Mouse (Mus musculus): ENCODE measurements around the gene Dnaja2. TPM values are rescaled to one million over a fixed set of nuclear protein-coding genes. Genes with fewer than 3 reads are reported as not detected.

Gene Dnaja2
- polyA plus RNA-seq, 1 experiment from 2014 or later: 164 TPM

- H3K27ac ChIP-seq: no peak overlapping the region
- WGBS (ENCODE audit: missing documents): 97% methylated on average over 11 of the region's 11 CpGs
- no peaks in the 10 kb centered on the region for H3K36me3 ChIP-seq (ENCODE audit: inconsistent target)
- no peaks in the 10 kb centered on the region for H3K79me2 ChIP-seq (ENCODE audit: inconsistent target)
- no peak overlapping the region for H3K4me3 ChIP-seq (ENCODE audit: inconsistent target)
Observed at GRCm38 (mm10) chr8:85500955-85501685, 54.0 kb downstream of the Dnaja2 start.

GRCm38 (mm10) chr8:85500460-85500859 is 54.7 kb downstream of the Dnaja2 start:
- Histone ChIP-seq H3K27ac (no peak overlapping the region), H3K4me3 (ENCODE audit: inconsistent target) (no peak overlapping the region), H3K36me3 (ENCODE audit: inconsistent target) (no peaks in the 10 kb centered on the region), H3K79me2 (ENCODE audit: inconsistent target) (no peaks in the 10 kb centered on the region)
- 69% methylated on average over 10 of the region's 10 CpGs for WGBS (ENCODE audit: missing documents)

GRCm38 (mm10) chr8:85498577-85498976 is 56.6 kb downstream of the Dnaja2 start:
- WGBS (ENCODE audit: missing documents): 95% methylated on average over 2 of the region's 2 CpGs
- no peak overlapping the region for H3K27ac ChIP-seq

GRCm38 (mm10) chr8:85496778-85497177 is 58.4 kb downstream of the Dnaja2 start:
- no peak overlapping the region for H3K27ac ChIP-seq

More at GRCm38 (mm10) chr8:85498577-85498976, 56.6 kb downstream of the Dnaja2 start:
- H3K36me3 ChIP-seq (ENCODE audit: inconsistent target): no peaks in the 10 kb centered on the region
- no peak overlapping the region for H3K4me3 ChIP-seq (ENCODE audit: inconsistent target)
- no peaks in the 10 kb centered on the region for H3K79me2 ChIP-seq (ENCODE audit: inconsistent target)

GRCm38 (mm10) chr8:85496125-85496524 is 59.0 kb downstream of the Dnaja2 start:
- Histone ChIP-seq H3K27ac (no peak overlapping the region), H3K36me3 (ENCODE audit: inconsistent target) (no peaks in the 10 kb centered on the region), H3K79me2 (ENCODE audit: inconsistent target) (no peaks in the 10 kb centered on the region), H3K4me3 (ENCODE audit: inconsistent target) (no peak overlapping the region)
- 97% methylated on average over 5 of the region's 5 CpGs for WGBS (ENCODE audit: missing documents)

More at GRCm38 (mm10) chr8:85496778-85497177, 58.4 kb downstream of the Dnaja2 start:
- Histone ChIP-seq H3K4me3 (ENCODE audit: inconsistent target) (no peak overlapping the region), H3K79me2 (ENCODE audit: inconsistent target) (no peaks in the 10 kb centered on the region), H3K36me3 (ENCODE audit: inconsistent target) (no peaks in the 10 kb centered on the region)
- 90% methylated on average over 4 of the region's 4 CpGs for WGBS (ENCODE audit: missing documents)

- Histone ChIP-seq H3K27ac (no peak overlapping the region), H3K79me2 (ENCODE audit: inconsistent target) (no peaks in the 10 kb centered on the region), H3K4me3 (ENCODE audit: inconsistent target) (peak overlapping the region; percentile 50), H3K36me3 (ENCODE audit: inconsistent target) (no peaks in the 10 kb centered on the region)
- WGBS (ENCODE audit: missing documents): 15% methylated on average over 45 of the region's 49 CpGs
Observed at GRCm38 (mm10) chr8:85492940-85493931, 61.9 kb downstream of the Dnaja2 start.

- WGBS (ENCODE audit: missing documents): under 1% methylated on average over 41 of the region's 41 CpGs
- Histone ChIP-seq H3K36me3 (ENCODE audit: inconsistent target) (no peaks in the 10 kb centered on the region), H3K27ac (peak within 1 kb of the TSS; percentile 34), H3K4me3 (ENCODE audit: inconsistent target) (peak within 1 kb of the TSS; percentile 50), H3K79me2 (ENCODE audit: inconsistent target) (no peaks in the 10 kb centered on the region)
Observed at GRCm38 (mm10) chr8:85492125-85492875, 62.8 kb downstream of the Dnaja2 start, which contains the start of gene Gpt2. Gpt2 (plus strand) TSS chr8:85492576.

GRCm38 (mm10) chr8:85489546-85489945 is 65.6 kb downstream of the Dnaja2 start:
- Histone ChIP-seq H3K79me2 (ENCODE audit: inconsistent target) (no peaks in the 10 kb centered on the region), H3K27ac (no peak overlapping the region), H3K36me3 (ENCODE audit: inconsistent target) (no peaks in the 10 kb centered on the region), H3K4me3 (ENCODE audit: inconsistent target) (no peak overlapping the region)
- 95% methylated on average over 7 of the region's 8 CpGs for WGBS (ENCODE audit: missing documents)

GRCm38 (mm10) chr8:85488631-85489030 is 66.5 kb downstream of the Dnaja2 start:
- Histone ChIP-seq H3K36me3 (ENCODE audit: inconsistent target) (no peaks in the 10 kb centered on the region), H3K27ac (no peak overlapping the region), H3K79me2 (ENCODE audit: inconsistent target) (no peaks in the 10 kb centered on the region), H3K4me3 (ENCODE audit: inconsistent target) (no peak overlapping the region)

GRCm38 (mm10) chr8:85487906-85488620 is 67.1 kb downstream of the Dnaja2 start:
- no peak overlapping the region for H3K4me3 ChIP-seq (ENCODE audit: inconsistent target)
- no peak overlapping the region for H3K27ac ChIP-seq
- H3K79me2 ChIP-seq (ENCODE audit: inconsistent target): no peaks in the 10 kb centered on the region
- 73% methylated on average over 20 of the region's 20 CpGs for WGBS (ENCODE audit: missing documents)
- H3K36me3 ChIP-seq (ENCODE audit: inconsistent target): no peaks in the 10 kb centered on the region

Other genes starting within 250 kb of the Dnaja2 start
- gene Mylk3, start 169.0 kb downstream of the Dnaja2 start, polyA plus RNA-seq (2018): 0.06 TPM in 1 of 3 replicates, not detected in the others
- gene 4921524J17Rik, start 122.5 kb downstream of the Dnaja2 start, polyA plus RNA-seq (2018): 15.6 to 28.1 TPM (median 17.6 TPM) in 3 replicates
- 4.7 to 7.9 TPM (median 5.4 TPM) in 3 replicates for gene Gpt2, start 62.8 kb downstream of the Dnaja2 start, polyA plus RNA-seq (2018)
- 0.05 to 1.1 TPM (median 0.26 TPM) in 3 replicates for gene Neto2, start 145.6 kb upstream of the Dnaja2 start, polyA plus RNA-seq (2018)